Mouse (Mus musculus) forebrain, embryonic 13.5 days (tissue): ENCODE measurements at regions not wholly inside any gene's neighbourhood (a gene's known extent, or its start where the extent isn't known, plus 50 kb on each side); places are given as distances from the start of the nearest gene placed in this dataset.
A peak's percentile ranks its signal among the peaks of the same experiment; 100 is the strongest.
"Not testable (repeated sequence)": the region's sequence is repeated elsewhere in the genome, so short reads cannot be mapped to it uniquely, and the experiment has no call there.

Source experiments
- ATAC-seq: fragments of 200-750 bp; cut with Nextera tagmentation; 2 replicates; pipeline ENCODE4 v1.8.0; 2017
- H3K27ac ChIP-seq: fragments of 300-500 bp; sonication (generic); 2 replicates; pipeline ENCODE4 v1.5.1; 2015; ENCODE audit warnings: inconsistent platforms, mild to moderate bottlenecking, moderate library complexity
- H3K27me3 ChIP-seq: fragments of 300-500 bp; sonication (generic); 2 replicates; pipeline ENCODE4 v1.6.1; 2015; ENCODE audit warnings: mild to moderate bottlenecking, inconsistent platforms
- H3K36me3 ChIP-seq: fragments of 300-500 bp; sonication (generic); 2 replicates; pipeline ENCODE4 v1.6.1; 2015; ENCODE audit warnings: mild to moderate bottlenecking, inconsistent platforms; ENCODE audit not compliant: poor library complexity, severe bottlenecking
- H3K4me1 ChIP-seq: fragments of 300-500 bp; sonication (generic); 2 replicates; pipeline ENCODE4 v1.6.1; 2015; ENCODE audit warnings: inconsistent platforms
- H3K4me2 ChIP-seq: fragments of 300-500 bp; sonication (generic); 2 replicates; pipeline ENCODE4 v1.6.1; 2015; ENCODE audit warnings: inconsistent platforms, mild to moderate bottlenecking, moderate library complexity
- H3K4me3 ChIP-seq: fragments of 300-500 bp; sonication (generic); 2 replicates; pipeline ENCODE4 v1.5.1; 2015; ENCODE audit warnings: mild to moderate bottlenecking, inconsistent platforms
- H3K9ac ChIP-seq: fragments of 300-500 bp; sonication (generic); 2 replicates; pipeline ENCODE4 v1.6.1; 2015; ENCODE audit warnings: mild to moderate bottlenecking, inconsistent platforms
- H3K9me3 ChIP-seq: fragments of 300-500 bp; sonication (generic); replicated peaks from 2 replicates; pipeline ENCODE4 v1.6.1; 2016; ENCODE audit warnings: inconsistent platforms
- WGBS: fragments of 180-500 bp; shearing (Covaris S2); methylation state at CpG from one replicate; pipeline ENCODE4 v1.1.7; 2015; 5-methylcytosine and 5-hydroxymethylcytosine counted together

DNA sequence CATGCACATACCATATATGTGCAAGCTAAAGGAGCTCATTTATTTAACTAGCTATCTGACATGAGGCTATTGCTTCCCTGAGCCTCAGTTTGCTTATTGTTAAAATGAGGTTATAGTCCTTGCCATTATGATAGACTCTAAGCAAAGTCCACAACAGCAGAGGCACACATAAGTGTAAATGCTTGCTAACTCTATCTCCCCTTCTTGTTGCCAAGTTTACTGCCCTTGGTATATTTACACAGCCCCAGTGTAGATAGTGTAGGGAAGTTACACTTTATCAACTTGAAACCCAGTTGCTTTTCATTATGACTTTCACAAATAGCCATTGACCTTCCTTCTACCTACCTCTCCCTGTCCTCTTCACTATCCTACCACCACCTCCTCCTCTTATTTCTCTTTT is 782.6 kb upstream of the Agtr1b start:
- H3K4me1 ChIP-seq = no peaks in the 10 kb centered on the region
- H3K9me3 ChIP-seq = 0 out of 2 replicates have a peak, but pooled peaks cover 1% of the 10 kb centered on the region
- H3K4me2 ChIP-seq = no peak overlapping the region
- no peak overlapping the region for H3K27ac ChIP-seq
- ATAC-seq = no peak
- no peaks in the 10 kb centered on the region for H3K27me3 ChIP-seq
- no peak overlapping the region for H3K4me3 ChIP-seq
- no peaks in the 10 kb centered on the region for H3K36me3 ChIP-seq
- H3K9ac ChIP-seq = no peak overlapping the region

DNA sequence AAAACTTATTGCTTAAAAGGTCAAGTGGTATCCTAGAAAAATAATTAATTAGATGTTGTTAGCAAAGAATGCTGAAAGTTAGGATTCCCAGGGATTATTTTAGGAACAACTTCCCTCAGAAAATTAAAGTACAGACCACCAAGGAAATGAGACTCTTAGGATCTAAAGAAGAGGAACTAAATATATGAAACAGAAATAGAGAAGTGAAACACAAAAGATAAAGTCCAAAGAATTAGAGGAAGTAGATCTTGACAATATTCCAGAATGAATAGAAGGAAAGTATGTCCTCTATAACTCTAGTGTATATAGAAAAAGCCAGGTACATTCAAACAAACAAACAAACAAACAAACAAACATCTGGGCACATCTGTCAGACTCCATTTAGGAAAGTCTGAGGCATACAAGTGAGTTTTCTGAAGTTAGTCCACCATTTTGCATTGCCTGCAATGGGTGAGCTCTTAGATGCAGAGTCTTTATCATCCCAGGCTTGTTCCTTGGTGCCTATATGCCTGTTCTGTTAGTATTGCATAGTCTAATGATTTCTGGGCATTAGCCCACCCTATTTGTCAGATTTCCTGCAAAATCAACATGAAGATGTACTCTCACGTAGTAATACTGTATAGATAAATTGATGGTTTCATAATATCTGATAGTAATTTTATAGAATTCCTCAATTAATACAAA is 762.0 kb upstream of the Agtr1b start:
- Histone ChIP-seq H3K9ac (no peak overlapping the region), H3K27ac (no peak overlapping the region), H3K27me3 (no peaks in the 10 kb centered on the region), H3K4me3 (no peak overlapping the region), H3K4me1 (no peaks in the 10 kb centered on the region), H3K4me2 (no peak overlapping the region), H3K9me3 (no peaks in the 10 kb centered on the region), H3K36me3 (no peaks in the 10 kb centered on the region)
- 95% methylated on average over 1 of the region's 1 CpGs for WGBS
- no peak for ATAC-seq

DNA sequence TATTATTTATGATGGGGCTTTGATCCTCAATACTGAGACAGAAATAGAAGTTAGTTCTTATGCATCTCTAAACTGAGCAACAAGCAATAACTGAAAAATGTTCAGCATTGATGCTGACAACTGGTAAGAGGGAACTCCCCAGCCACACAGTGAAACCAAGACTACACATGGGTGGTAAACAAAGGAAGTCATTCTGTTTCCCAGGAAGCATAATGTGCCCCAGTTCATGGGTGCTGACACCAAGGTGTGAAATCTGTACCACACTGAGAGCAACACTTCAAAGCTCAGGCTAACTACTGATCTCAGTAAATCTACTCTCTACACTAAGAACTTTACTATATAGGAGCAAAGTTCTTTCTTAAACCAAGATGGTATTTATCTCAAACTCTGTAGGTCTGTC is 759.2 kb upstream of the Agtr1b start:
- H3K27me3 ChIP-seq = no peaks in the 10 kb centered on the region
- ATAC-seq = no peak
- no peaks in the 10 kb centered on the region for H3K4me1 ChIP-seq
- H3K4me3 ChIP-seq = no peak overlapping the region
- no peak overlapping the region for H3K27ac ChIP-seq
- H3K4me2 ChIP-seq = no peak overlapping the region
- H3K36me3 ChIP-seq = no peaks in the 10 kb centered on the region
- no peak overlapping the region for H3K9ac ChIP-seq
- no peaks in the 10 kb centered on the region for H3K9me3 ChIP-seq

DNA sequence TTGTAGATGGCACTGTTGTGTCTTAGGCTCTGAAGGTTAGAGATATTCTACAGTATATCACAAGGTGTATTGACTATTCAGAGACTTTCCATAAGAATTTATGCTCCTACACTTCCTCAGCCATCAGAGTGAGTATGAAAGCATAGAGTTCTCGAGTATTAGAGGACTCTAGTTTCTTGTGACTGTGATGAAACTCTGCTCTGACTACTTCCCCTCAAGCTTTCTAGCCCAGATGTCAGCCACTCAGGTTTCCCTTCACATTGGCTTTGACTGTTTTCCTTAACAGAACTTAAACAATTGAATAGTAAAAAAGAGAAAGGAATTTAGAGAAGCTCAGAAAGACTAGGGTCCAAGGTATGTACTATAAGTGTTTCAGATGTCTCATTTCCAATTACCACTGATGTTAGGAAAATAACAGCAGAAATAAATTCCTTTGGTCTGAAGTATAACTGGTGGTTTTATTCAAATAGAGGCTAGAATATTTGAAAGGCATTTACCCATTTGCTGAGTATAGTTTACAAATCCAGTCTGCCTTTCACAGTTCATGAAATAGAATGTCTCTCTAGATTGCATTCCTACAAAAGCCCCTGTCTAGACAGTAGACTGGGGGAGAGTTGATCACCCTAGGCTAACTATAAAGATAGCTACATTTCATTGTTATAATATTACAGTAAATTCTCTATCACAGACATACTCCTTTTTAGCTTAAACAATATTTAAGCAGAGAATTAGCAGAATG is 751.4 kb upstream of the Agtr1b start:
- WGBS = 79% methylated on average over 1 of the region's 1 CpGs
- no peak overlapping the region for H3K9ac ChIP-seq
- H3K4me1 ChIP-seq = no peaks in the 10 kb centered on the region
- H3K4me3 ChIP-seq = no peak overlapping the region
- H3K9me3 ChIP-seq = no peaks in the 10 kb centered on the region
- no peaks in the 10 kb centered on the region for H3K36me3 ChIP-seq
- H3K27ac ChIP-seq = no peak overlapping the region
- H3K4me2 ChIP-seq = no peak overlapping the region
- H3K27me3 ChIP-seq = no peaks in the 10 kb centered on the region
- ATAC-seq = no peak

DNA sequence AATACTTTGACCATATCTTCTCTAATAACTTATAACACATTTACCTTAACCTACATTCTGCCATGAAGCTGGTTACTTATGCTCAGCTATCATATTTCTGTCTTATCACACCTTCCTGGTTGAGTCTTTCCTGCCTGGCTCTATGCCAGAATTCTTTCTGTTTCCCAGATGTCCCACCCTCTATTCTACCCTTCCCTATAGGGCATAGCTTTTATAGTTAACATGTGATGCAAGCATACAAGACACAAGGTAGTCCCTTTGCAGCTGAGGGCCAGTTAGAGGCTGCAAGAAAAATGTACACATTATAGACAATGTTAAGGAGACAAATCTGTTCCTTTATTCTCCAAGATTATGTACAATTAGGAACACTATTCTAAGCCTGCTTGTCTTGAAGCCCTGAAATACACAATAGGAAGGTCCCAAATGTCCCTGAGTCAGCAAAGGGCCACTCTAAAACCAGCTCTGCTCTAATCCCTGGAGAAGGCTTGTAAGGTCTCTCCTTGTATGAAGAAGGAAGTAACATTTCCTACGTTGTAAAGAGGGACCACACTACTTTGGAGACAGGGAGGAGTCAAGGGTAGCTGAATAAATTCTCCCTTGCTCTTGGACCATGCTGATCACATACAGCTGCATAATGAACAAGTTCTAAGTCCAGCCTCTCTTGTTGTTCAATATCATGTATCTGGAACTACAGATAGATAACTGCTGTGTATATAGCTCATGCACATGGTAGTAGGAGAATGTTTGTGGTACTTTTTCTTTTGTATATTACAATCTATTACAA is 745.0 kb upstream of the Agtr1b start:
- Histone ChIP-seq H3K27me3 (no peaks in the 10 kb centered on the region), H3K27ac (no peak overlapping the region), H3K4me2 (no peak overlapping the region), H3K36me3 (no peaks in the 10 kb centered on the region), H3K4me1 (no peaks in the 10 kb centered on the region), H3K4me3 (no peak overlapping the region), H3K9ac (no peak overlapping the region), H3K9me3 (no peaks in the 10 kb centered on the region)
- WGBS = 58% methylated on average over 1 of the region's 1 CpGs
- no peak for ATAC-seq

DNA sequence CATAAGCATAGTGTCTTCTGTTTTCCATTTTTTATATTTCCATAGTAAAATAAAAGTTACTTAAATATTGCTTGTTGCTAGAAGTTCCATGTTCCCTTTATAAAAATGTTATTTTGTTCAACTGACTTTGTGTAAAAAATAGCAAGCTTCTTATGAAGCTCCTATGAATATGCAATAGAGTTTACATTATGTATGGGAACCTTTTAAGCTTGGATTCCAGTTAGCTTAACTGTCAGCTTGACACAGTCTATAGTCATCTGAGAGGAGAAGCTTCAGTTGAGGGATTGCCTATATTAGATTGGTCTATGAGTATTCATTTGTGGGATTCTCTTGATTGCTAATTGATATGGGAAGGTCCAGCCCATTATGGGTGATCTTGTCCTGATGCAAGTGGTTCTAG is 723.2 kb upstream of the Agtr1b start:
- no peak for ATAC-seq
- Histone ChIP-seq H3K27me3 (no peaks in the 10 kb centered on the region), H3K4me3 (no peak overlapping the region), H3K36me3 (no peaks in the 10 kb centered on the region), H3K27ac (no peak overlapping the region), H3K4me2 (no peak overlapping the region), H3K9ac (no peak overlapping the region), H3K4me1 (no peaks in the 10 kb centered on the region), H3K9me3 (no peaks in the 10 kb centered on the region)

DNA sequence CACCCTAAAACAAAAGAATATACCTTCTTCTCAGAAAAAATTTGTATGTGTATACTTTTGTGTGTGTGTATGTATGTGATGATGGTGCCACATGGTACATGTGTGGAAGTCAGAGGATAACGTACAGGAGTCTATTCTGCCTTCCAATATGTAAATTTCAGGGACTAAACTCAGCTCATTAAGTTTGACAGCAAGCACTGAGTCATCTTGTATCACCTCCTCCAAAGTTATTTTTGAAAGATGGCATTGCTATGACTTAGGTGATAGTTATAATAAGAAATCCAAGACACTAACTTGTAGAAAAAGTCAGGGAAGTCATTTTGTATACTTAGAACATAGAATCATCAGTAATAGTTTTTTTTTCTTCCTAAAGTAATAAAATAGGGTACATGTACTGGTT is 719.4 kb upstream of the Agtr1b start:
- H3K27me3 ChIP-seq = no peaks in the 10 kb centered on the region
- no peak overlapping the region for H3K4me2 ChIP-seq
- H3K9me3 ChIP-seq = no peaks in the 10 kb centered on the region
- no peaks in the 10 kb centered on the region for H3K36me3 ChIP-seq
- H3K27ac ChIP-seq = no peak overlapping the region
- no peak overlapping the region for H3K4me3 ChIP-seq
- no peaks in the 10 kb centered on the region for H3K4me1 ChIP-seq
- no peak overlapping the region for H3K9ac ChIP-seq
- no peak for ATAC-seq
- WGBS = 72% methylated on average over 1 of the region's 1 CpGs

DNA sequence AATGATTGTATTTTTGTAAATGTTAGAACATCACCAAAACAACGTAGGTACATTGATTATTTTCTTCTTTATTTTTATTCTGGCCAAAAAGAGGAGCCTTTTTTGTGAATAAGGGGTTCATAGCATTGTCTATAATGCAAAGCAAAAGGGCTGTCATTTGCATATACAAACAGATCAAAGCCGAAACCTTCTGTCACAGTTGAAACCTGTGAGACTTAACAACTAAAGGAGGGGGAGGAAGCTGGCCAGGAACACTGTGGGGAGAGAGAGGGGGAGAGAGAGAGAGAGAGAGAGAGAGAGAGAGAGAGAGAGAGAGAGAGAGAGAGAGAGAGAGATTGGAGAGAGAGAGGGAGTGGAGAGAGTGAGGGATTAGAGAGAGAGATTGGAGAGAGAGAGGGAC is 710.6 kb upstream of the Agtr1b start:
- 57% methylated on average over 2 of the region's 2 CpGs for WGBS
- Histone ChIP-seq H3K4me3 (no peak overlapping the region), H3K36me3 (no peaks in the 10 kb centered on the region), H3K9ac (no peak overlapping the region), H3K27me3 (no peaks in the 10 kb centered on the region), H3K9me3 (no peaks in the 10 kb centered on the region), H3K4me1 (no peaks in the 10 kb centered on the region), H3K4me2 (no peak overlapping the region), H3K27ac (no peak overlapping the region)
- ATAC-seq = no peak

DNA sequence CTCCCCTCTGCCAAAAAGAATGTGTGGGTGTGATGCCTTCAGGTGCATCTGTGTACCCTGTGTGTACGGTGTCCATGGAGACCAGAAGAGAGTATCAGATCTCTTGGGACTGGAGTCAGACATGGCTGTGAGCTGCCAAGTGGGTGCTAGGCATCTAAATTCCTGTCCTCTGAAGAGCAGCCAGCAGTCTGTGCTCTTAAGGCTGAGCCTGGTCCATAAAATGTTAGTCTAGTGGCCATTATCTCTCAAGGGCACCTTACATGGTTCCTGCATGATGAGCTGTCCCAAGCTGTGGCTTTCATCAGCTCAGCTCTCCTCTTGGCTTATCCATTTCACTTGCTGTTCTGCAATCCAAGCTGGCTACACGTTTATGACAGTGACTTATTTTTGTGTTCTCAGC is 686.4 kb upstream of the Agtr1b start:
- not testable (repeated sequence) for H3K27me3 ChIP-seq, H3K4me3 ChIP-seq, ATAC-seq, H3K4me2 ChIP-seq, H3K27ac ChIP-seq, H3K4me1 ChIP-seq, H3K36me3 ChIP-seq, H3K9me3 ChIP-seq, H3K9ac ChIP-seq
- 72% methylated on average over 1 of the region's 2 CpGs for WGBS

DNA sequence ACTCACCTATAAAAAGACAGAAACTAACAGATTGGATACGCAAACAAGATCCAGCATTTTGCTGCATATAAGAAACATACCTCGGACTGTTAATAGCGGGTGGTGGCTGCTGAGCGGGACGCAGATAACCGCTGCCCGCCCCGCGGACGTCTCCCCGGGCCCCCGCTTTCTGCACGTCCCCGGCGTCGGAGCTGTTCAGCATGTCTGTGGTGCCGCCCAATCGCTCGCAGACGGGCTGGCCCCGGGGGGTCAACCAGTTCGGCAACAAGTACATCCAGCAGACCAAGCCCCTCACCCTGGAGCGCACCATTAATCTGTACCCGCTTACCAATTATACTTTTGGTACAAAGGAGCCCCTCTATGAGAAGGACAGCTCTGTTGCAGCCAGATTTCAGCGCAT is 682.4 kb upstream of the Agtr1b start:
- H3K9ac ChIP-seq, H3K4me3 ChIP-seq, H3K4me1 ChIP-seq, H3K27ac ChIP-seq, H3K4me2 ChIP-seq, H3K27me3 ChIP-seq, H3K36me3 ChIP-seq, H3K9me3 ChIP-seq: not testable (repeated sequence)
- ATAC-seq = peak; percentile 63; the same call in 1 of the 2 replicates
- 66% methylated on average over 22 of the region's 25 CpGs for WGBS

DNA sequence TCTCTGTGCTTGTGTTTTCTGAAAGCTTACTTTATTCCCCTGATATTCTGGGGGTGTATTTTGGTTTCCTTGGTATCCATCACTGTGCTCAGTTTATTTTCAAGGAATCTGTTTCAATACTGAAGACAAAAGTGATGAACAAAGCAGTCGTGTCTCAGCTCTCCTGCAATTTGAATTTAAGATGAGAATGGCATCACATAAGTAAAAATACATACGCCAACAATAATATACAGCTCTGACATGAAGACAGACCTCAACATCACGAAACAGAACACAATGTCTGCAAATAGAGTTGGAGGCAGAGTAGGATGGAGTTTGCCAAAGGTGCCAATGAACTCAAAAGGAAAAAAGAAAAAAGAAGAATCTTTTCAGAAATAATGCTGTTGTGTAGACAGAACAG is 679.0 kb upstream of the Agtr1b start:
- ATAC-seq = no peak
- 85% methylated on average over 3 of the region's 3 CpGs for WGBS
- Histone ChIP-seq H3K36me3 (no peaks in the 10 kb centered on the region), H3K27ac (no peak overlapping the region), H3K9me3 (no peaks in the 10 kb centered on the region), H3K4me3 (no peak overlapping the region), H3K27me3 (no peaks in the 10 kb centered on the region), H3K4me1 (no peaks in the 10 kb centered on the region), H3K9ac (no peak overlapping the region), H3K4me2 (no peak overlapping the region)

DNA sequence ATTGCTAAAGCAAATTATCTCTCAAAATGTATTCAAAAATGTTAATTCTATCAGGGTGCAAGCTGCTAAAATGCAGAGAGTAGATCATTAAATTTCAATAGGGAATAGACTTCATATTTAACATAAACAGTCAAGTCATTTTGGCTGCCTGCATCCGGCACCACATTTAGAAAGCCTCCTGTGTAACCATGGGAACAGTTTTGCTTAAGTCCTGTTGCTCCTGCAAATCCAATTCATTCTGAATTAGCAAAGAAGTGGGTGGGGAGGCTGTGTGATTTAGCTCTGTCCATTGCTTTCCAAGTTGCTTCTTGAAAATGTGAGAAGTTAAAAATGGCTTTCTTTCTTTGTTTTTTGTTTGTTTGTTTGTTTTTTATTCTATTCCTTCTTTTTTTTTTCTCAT is 658.9 kb upstream of the Agtr1b start:
- H3K4me3 ChIP-seq = no peak overlapping the region
- peak; percentile 55; the same call in 1 of the 2 replicates for ATAC-seq
- H3K9ac ChIP-seq = no peak overlapping the region
- H3K36me3 ChIP-seq = no peaks in the 10 kb centered on the region
- no peak overlapping the region for H3K27ac ChIP-seq
- H3K27me3 ChIP-seq = no peaks in the 10 kb centered on the region
- H3K9me3 ChIP-seq = no peaks in the 10 kb centered on the region
- WGBS = 13% methylated on average over 1 of the region's 1 CpGs
- H3K4me2 ChIP-seq = no peak overlapping the region
- H3K4me1 ChIP-seq = no peaks in the 10 kb centered on the region
